Mouse (Mus musculus): Measurements from ENCODE around the gene Setdb1. TPM values are rescaled to one million over a fixed set of nuclear protein-coding genes. Genes with fewer than 3 reads are reported as not detected.
"Not testable (repeated sequence)": the region's sequence is repeated elsewhere in the genome, so short reads cannot be mapped to it uniquely, and the experiment has no call there.

Setdb1 gene
- total RNA-seq (2021): 10 to 100 TPM; 20.0 to 25.2 TPM
- long read RNA-seq, experiment 1, full-length matches to known transcripts: 8 of 13 reads
- long read RNA-seq, experiment 1, partial matches to known transcripts: 0 of 13 reads
- long read RNA-seq, experiment 1, other reads (novel, unspliced or antisense): 5 of 13 reads
- long read RNA-seq, experiment 2, full-length matches to known transcripts: 1 of 5 reads
- long read RNA-seq, experiment 2, partial matches to known transcripts: 3 of 5 reads
- long read RNA-seq, experiment 2, other reads (novel, unspliced or antisense): 1 of 5 reads

GRCm38 (mm10) chr3:95356701-95357449 is at the start of gene Setdb1:
TSS of gene Setdb1 (minus strand) at chr3:95357202.
- DNase-seq (ENCODE audit: low spot score in 2 of 2): peak; percentile 95

DNA sequence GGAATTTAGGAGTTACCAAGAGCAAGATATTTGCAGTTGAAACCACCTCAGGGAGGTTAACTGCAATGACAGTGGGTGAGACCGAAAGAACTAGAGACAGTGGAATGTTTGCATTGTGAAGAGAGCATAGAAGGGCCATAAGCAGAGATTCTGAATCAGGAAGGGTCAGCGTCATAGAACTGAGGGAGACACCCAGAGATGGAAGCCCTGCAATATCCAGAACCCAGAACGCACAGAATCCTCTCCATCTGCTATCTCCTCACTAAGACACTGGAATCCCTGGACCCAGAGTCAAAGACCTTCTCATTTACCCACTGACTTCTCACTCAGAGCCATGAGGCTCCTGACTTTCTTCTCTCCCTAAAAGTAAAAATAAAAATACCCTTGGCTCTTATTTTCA is 45.7 kb upstream of the Setdb1 start, which contains the start of gene 4930558C23Rik:
Gene 4930558C23Rik (minus strand): TSS at position 101 of the 400 bp plus-strand sequence.
- no peak for DNase-seq (ENCODE audit: low spot score in 2 of 2)

- DNase-seq (ENCODE audit: low spot score in 2 of 2): no peak
These were observed 37.4 kb upstream of the Setdb1 start for GRCm38 (mm10) chr3:95394385-95394784.

DNA sequence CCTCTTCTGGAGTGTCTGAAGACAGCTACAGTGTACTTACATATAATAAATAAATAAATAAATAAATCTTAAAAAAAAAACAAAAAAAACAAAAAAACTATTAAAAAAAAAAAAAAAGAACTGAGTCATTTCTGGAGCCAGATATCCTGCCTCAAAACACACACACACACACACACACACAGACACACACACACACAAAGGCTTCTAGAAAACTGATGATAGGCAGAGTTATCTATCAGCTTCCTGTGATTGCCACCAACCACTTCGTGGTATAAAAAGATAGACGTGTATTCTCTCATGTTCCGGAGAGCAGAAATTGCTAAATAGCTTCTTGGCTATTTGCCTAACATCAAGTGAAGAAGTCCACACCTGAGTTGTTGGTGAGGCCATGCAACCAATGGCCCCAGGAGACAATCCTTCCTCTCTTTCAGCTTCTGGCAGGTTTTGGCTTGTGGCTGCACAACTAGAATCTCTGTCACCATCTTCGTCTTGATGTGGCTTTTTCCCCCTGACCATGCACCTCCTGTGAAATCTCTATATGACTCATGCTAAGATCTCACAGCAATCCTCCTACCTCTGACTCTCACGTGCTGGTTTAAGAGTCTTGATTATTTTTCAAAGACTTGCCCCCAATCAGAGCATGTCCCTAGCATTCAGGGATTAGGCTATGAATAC is 28.5 kb upstream of the Setdb1 start:
- no peak for DNase-seq (ENCODE audit: low spot score in 2 of 2)

DNA sequence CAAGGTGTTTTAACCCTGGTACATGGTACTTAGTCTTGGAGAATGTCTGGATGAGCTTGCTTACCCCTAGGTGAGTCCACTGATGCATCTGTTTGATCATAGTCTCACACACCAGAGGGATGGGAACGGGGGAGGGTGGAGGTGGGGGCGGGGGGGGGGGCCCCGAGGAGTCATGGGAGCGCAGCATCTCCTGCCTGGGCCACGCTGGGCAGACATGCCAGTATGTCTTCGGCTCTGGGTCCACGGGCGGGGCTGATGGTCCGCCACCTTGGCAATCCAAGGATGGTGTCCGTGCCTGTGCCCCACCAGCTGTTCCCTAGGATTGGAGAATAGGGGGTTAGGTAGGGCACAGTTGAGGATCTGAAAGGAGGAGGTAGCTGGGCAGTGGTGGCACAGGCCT is 16.2 kb upstream of the Setdb1 start:
- no peak for DNase-seq (ENCODE audit: low spot score in 2 of 2)

DNA sequence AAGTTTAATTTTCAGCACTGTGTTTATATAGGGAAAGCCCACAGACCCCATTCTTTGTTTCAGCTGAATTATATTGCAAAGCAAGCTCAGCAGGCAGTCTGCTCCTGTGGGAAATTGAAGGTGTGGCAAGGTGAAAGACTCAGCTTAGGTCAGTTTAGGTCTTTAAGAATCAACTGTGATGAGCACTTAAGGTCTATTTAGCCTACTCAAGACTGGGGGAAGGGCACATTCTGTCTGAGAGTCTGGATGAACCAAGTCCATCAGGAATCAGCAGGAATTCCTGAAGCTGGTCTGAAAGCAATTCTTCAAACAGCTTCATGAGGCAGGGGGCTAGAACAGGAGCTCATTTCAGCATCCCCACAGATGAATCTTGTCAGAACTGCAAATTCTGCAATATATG is 13.1 kb upstream of the Setdb1 start:
- DNase-seq (ENCODE audit: low spot score in 2 of 2): no peak

- not testable (repeated sequence) for DNase-seq (ENCODE audit: low spot score in 2 of 2)
These were observed 3.3 kb upstream of the Setdb1 start for GRCm38 (mm10) chr3:95360276-95360675.

DNA sequence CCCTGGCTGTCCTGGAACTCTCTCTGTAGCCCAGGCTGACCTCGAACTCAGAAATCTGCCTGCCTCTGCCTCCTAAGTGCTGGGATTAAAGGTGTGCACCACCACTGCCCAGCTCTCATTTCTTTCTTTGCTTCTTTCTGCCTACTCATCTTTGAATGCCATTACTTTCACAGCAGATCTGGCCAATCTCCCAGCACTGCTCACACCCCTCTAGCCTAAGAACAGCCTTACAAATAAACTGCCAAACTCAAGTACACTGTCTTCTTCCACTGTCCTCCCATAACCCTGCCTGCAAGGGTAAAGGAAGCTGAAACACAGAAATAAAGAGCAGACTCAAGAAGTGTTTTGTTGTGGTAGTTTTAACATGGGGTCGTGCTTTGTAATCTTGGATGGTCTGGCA is 744 bp upstream of the Setdb1 start:
- DNase-seq (ENCODE audit: low spot score in 2 of 2): no peak

DNA sequence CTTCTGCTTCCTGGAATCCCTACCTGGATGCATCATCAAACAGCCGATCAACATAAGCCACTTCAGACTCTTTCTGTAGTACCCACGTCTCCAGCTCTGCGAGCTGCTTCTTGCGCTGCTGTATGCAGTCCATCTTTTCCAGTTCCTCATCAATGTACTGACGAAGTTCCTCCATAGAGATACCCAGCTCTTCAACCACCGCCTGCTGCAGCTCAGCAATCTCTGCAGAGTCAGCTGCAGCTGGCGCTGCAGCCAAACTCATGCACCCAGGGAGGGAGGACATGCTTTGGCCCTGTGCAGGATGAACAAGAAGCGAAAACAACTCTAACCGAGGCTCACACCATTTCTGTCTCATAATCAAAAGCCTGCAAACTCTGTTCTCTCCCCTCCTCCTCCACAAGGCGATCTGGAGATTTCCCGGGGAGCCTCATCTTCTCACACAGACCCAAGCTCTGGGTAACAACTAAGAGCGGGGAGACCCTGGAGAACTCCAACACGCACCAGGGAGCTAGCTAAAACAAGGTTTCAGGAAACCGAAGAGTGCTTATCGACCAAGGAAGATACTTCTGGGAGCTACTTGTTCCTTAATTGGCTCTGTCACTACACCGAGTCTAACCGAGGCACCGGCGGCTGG is 974 bp downstream of the Setdb1 start:
- DNase-seq (ENCODE audit: low spot score in 2 of 2): not testable (repeated sequence)

- DNase-seq (ENCODE audit: low spot score in 2 of 2): no peak
These were observed 7.5 kb downstream of the Setdb1 start for GRCm38 (mm10) chr3:95349491-95349890.

DNA sequence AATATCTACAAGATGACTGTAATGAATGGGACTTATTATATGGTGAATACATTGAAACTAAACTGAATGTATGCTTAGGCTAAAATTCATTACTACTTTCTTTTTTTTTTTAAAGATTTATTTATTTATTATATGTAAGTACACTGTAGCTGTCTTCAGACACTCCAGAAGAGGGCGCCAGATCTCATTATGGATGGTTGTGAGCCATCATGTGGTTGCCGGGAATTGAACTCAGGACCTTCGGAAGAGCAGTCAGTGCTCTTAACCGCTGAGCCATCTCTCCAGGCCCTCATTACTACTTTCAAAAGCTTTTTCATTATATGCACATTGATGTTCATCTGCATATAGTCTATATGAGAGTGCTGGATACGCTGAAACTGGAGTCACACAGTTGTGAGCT is 8.7 kb downstream of the Setdb1 start:
- DNase-seq (ENCODE audit: low spot score in 2 of 2): not testable (repeated sequence)

DNA sequence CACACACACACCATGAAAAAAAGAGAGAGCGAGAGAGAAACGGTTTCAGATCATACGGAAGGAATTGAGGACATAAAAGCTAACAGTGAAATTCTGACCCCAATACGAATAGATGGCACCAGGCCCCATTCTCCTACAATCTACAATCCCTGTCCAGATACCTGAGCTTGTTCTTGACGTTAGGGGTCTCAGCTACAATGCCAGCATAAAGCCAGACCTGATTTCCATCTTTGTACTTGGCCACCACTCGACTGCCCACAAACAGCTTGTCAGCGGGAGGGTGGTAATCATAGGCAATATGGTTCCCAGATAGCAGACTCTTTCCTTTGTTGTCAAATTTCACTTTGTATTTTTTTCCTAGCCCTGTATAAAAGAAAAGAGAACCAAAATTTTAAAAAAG is 10.5 kb downstream of the Setdb1 start:
- DNase-seq (ENCODE audit: low spot score in 2 of 2): no peak

DNA sequence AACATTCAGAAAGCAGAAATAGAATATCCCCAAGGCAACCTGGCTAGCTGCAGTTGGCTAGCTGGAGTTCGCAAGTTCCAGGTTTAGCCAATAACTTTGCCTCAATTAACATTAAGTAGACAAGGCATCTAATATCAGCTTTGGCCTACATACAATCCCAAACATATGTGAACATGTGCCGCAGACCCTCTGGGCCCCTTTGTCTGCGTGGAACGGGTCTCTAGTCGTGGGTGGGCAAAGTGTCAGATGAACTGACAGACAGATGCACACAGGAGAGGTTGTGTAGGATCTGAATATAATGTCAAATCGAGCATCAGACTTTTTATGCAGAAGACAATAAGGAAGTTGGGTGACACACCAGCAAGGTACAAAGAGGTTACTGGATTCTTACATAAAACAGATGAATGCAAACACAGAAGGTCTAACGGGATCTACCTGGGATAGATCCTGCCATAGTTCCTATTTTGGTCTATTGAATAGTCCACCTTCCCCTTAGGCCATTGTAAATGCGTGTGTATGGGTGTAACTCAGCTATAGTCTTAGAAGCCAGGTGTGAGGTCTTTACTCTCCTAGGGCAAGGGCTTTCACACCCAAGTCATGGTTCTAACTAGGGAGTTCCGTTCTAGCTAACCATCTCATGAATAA is 13.5 kb downstream of the Setdb1 start:
- DNase-seq (ENCODE audit: low spot score in 2 of 2): not testable (repeated sequence)

DNA sequence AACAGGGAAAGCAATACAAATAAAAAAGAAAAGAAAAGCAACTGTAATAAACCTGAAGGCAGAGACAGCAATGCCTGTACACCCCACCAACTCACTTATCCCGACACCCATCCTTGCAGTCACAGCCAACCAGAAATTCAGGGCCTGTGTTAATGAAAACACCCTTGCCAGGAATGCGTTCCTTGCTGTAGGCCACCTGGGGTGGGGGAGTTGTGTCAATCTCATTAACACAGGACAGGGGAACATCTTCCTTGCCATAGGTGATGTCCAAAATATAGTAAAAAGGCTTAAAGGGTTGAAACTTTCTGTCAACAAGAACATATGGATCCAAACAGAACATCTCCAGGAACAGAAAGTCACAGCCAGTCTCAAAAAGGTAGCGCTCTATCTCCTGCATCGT is 18.8 kb downstream of the Setdb1 start:
- no peak for DNase-seq (ENCODE audit: low spot score in 2 of 2)

DNA sequence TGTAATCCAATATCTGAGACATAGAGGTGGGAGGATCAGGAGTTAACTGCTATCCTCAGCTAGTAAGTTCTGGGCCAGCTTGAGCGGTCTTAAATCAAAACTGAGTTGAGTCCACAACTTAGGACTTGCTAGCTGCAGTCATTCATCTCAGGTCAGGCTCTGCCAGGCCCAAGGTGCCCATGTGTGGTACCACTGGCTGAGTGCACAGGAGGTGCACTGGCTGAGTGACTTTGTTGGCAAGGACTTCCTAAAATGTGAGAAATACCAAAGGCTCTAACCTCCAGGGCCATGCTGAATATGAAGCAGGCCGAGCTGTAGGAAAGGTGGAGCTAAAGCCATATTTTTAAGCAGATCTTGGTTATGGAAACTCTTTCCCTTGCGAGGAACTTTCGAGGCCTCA is 19.7 kb downstream of the Setdb1 start:
- DNase-seq (ENCODE audit: low spot score in 2 of 2): no peak

GRCm38 (mm10) chr3:95331528-95331927 is 25.5 kb downstream of the Setdb1 start:
- DNase-seq (ENCODE audit: low spot score in 2 of 2): no peak

DNA sequence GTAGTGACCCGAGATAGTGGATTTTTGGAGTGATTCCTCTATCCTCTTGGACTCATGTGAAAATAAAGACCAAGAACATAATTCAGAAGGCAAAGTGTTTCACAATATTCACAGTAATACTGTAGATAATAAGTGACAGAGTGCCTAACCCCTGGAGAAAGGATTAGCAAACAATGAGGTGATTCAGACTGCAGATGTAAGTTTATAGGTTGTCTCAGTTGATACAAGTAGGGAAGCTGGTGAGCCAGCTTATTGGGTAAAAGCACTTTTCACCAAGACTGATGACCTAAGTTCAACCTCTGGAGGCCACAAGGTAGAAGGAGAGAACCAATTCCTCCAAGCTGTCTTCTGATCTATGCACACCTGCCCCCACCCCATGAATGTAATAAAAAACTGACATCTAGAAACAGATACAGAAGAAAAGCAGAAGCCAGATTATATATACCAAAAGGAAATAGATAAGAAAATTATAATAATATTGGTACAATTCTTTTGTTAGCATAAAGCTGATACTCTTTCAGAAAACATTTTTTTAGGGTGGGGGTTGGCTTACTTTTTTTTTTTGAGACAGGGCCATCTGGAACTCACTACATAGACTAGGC is 28.1 kb downstream of the Setdb1 start:
- no peak for DNase-seq (ENCODE audit: low spot score in 2 of 2)

DNA sequence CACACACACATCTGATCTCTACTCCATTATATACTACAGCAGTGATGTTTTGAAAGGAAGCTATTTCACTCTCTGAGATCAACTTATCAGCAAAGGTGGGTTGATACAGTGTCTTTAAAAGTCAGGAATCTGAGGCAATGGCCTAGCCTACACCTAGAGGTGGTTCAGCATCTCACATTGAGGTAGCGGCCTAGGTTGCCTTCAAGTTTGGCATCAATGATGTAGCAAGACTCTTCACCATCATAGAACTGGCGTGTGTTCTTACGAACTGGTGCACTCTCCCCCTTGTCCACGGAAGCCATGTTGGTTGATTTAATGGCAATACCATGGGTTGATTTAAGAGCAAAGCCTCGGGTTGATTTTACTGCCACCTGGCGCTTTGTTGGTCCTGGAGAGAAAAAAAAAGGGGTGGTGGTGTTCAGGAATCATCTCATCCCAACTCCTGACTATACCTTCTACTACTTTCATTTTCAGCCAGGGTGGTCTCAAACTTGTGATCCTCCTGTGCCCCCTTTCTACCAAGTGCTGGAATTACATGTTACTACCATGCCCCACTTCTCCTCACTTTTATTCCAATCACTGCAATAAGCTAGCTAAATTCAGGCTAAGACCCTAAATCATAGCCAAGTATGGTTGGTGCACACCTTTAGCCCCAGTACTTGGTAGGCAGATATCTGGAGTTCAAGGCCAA is 32.4 kb downstream of the Setdb1 start:
- DNase-seq (ENCODE audit: low spot score in 2 of 2): no peak

GRCm38 (mm10) chr3:95323429-95323828 is 33.6 kb downstream of the Setdb1 start:
- no peak for DNase-seq (ENCODE audit: low spot score in 2 of 2)
